Mouse (Mus musculus) CH12.LX (cell line): ENCODE data around the gene Clptm1. TPM values are rescaled to one million over a fixed set of nuclear protein-coding genes. Genes with fewer than 3 reads are reported as not detected.

Experiments used
- DNase-seq: peaks from one replicate; pipeline ENCODE4 v3.0.0-alpha.2; 2013; ENCODE audit errors: extremely low read depth
- H3K27ac ChIP-seq: 2 replicates; pipeline ENCODE4 v1.5.1; 2012; ENCODE audit warnings: low read depth, mild to moderate bottlenecking, control low read depth, moderate library complexity; ENCODE audit not compliant: insufficient read depth
- H3K27me3 ChIP-seq: replicated peaks from 2 replicates; pipeline ENCODE3; 2012; ENCODE audit warnings: inconsistent platforms
- H3K36me3 ChIP-seq, 2 experiments: replicated peaks in 1 of 2; 2 replicates each; pipeline versions ENCODE3 to v1.6.1; 2012; ENCODE audit warnings: inconsistent platforms in 1 of 2, low read length in 1 of 2, mild to moderate bottlenecking in 1 of 2, mixed read lengths in 1 of 2, moderate library complexity in 1 of 2; ENCODE audit not compliant: control insufficient read depth in 1 of 2, insufficient read depth in 1 of 2
- H3K4me1 ChIP-seq, 2 experiments: 2 replicates each; pipeline ENCODE4 v1.6.1; 2012; ENCODE audit warnings: inconsistent platforms in 1 of 2, moderate library complexity in 1 of 2; ENCODE audit not compliant: insufficient read depth in 2 of 2, control insufficient read depth in 1 of 2
- H3K4me2 ChIP-seq: 2 replicates; pipeline ENCODE4 v1.6.1; 2012; ENCODE audit warnings: low read depth, mild to moderate bottlenecking, control low read depth; ENCODE audit not compliant: poor library complexity, insufficient read depth, severe bottlenecking
- H3K4me3 ChIP-seq, 3 experiments: fragments of 150-350 bp in 1 of 3; sonication (generic) in 1 of 3; replicated peaks in 1 of 3; 2 replicates each; pipeline versions ENCODE3 to v1.5.1; 2011 to 2012; ENCODE audit warnings: low read depth in 2 of 3, low read length in 2 of 3, mild to moderate bottlenecking in 2 of 3, moderate library complexity in 2 of 3, control low read depth in 1 of 3, improper control_type of control experiment in 1 of 3, inconsistent platforms in 1 of 3, mixed read lengths in 1 of 3; ENCODE audit not compliant: poor library complexity in 1 of 3
- H3K79me2 ChIP-seq: replicated peaks from 2 replicates; pipeline ENCODE4 v1.6.1; 2012; ENCODE audit warnings: mild to moderate bottlenecking, moderate library complexity; ENCODE audit not compliant: control insufficient read depth, poor library complexity, insufficient read depth, severe bottlenecking; ENCODE audit errors: extremely low read depth
- H3K9ac ChIP-seq: 2 replicates; pipeline ENCODE4 v1.6.1; 2012; ENCODE audit warnings: low read depth, mild to moderate bottlenecking, control low read depth, moderate library complexity; ENCODE audit not compliant: insufficient read depth
- H3K9me3 ChIP-seq: replicated peaks from 2 replicates; pipeline ENCODE3; 2012; ENCODE audit warnings: low read length, inconsistent platforms, mixed read lengths
- BHLHE40 ChIP-seq: IDR thresholded peaks from 2 replicates; pipeline ENCODE4 v1.6.1; 2011; ENCODE audit warnings: mild to moderate bottlenecking, low read depth, low read length, improper control_type of control experiment
- CHD2 ChIP-seq: IDR thresholded peaks from 2 replicates; pipeline ENCODE4 v1.6.1; 2011; ENCODE audit warnings: low read length, improper control_type of control experiment
- CTCF ChIP-seq, 2 experiments: IDR thresholded peaks in 1 of 2; conservative IDR thresholded peaks in 1 of 2; 2 replicates each; pipeline ENCODE4 v1.5.1; 2011 to 2012; ENCODE audit warnings: low read depth in 2 of 2, low read length in 2 of 2, improper control_type of control experiment in 1 of 2, inconsistent platforms in 1 of 2, mild to moderate bottlenecking in 1 of 2, moderate library complexity in 1 of 2
- ELF1 ChIP-seq: IDR thresholded peaks from 2 replicates; pipeline ENCODE4 v1.6.1; 2014; ENCODE audit warnings: low read depth, mild to moderate bottlenecking, inconsistent platforms, low read length, improper control_type of control experiment
- EP300 ChIP-seq: IDR thresholded peaks from 2 replicates; pipeline ENCODE4 v1.6.1; 2011; ENCODE audit warnings: low read length, improper control_type of control experiment
- JUN ChIP-seq: IDR thresholded peaks from 2 replicates; pipeline ENCODE4 v1.6.1; 2011; ENCODE audit warnings: low read depth, mild to moderate bottlenecking, low read length, improper control_type of control experiment, moderate library complexity; ENCODE audit not compliant: insufficient read depth
- MAFK ChIP-seq: IDR thresholded peaks from 2 replicates; pipeline ENCODE4 v1.6.1; 2011; ENCODE audit warnings: low read length, improper control_type of control experiment; ENCODE audit not compliant: insufficient replicate concordance
- MAX ChIP-seq: IDR thresholded peaks from 2 replicates; pipeline ENCODE4 v1.6.1; 2011; ENCODE audit warnings: low read length, improper control_type of control experiment
- MEF2A ChIP-seq: IDR thresholded peaks from 2 replicates; pipeline ENCODE4 v1.6.1; 2014; ENCODE audit warnings: low read depth, mild to moderate bottlenecking, inconsistent platforms, low read length, improper control_type of control experiment, borderline replicate concordance
- MXI1 ChIP-seq: IDR thresholded peaks from 2 replicates; pipeline ENCODE4 v1.6.1; 2011; ENCODE audit warnings: mild to moderate bottlenecking, low read depth, low read length, improper control_type of control experiment
- MYC ChIP-seq: IDR thresholded peaks from 2 replicates; pipeline ENCODE4 v1.6.1; 2011; ENCODE audit warnings: low read depth, mild to moderate bottlenecking, improper control_type of control experiment, low read length
- PAX5 ChIP-seq: IDR thresholded peaks from 2 replicates; pipeline ENCODE4 v1.6.1; 2012; ENCODE audit warnings: low read length, inconsistent platforms, mixed read lengths
- RAD21 ChIP-seq: IDR thresholded peaks from 2 replicates; pipeline ENCODE4 v1.6.1; 2011; ENCODE audit warnings: low read depth, mild to moderate bottlenecking, low read length, improper control_type of control experiment, moderate library complexity
- RCOR1 ChIP-seq: conservative IDR thresholded peaks from 2 replicates; pipeline ENCODE4 v1.6.1; 2012; ENCODE audit warnings: low read depth, mild to moderate bottlenecking, inconsistent platforms, low read length, improper control_type of control experiment
- SIN3A ChIP-seq: IDR thresholded peaks from 2 replicates; pipeline ENCODE4 v1.6.1; 2012; ENCODE audit warnings: low read length, improper control_type of control experiment, inconsistent platforms
- SMC3 ChIP-seq: IDR thresholded peaks from 2 replicates; pipeline ENCODE4 v1.6.1; 2011; ENCODE audit warnings: low read depth, low read length, improper control_type of control experiment
- UBTF ChIP-seq: IDR thresholded peaks from 2 replicates; pipeline ENCODE4 v1.6.1; 2012; ENCODE audit warnings: low read depth, mild to moderate bottlenecking, inconsistent platforms, low read length, improper control_type of control experiment, moderate library complexity
- USF2 ChIP-seq: conservative IDR thresholded peaks from 2 replicates; pipeline ENCODE4 v1.6.1; 2011; ENCODE audit warnings: low read depth, low read length, improper control_type of control experiment
- ZKSCAN1 ChIP-seq: IDR thresholded peaks from 2 replicates; pipeline ENCODE4 v1.6.1; 2012; ENCODE audit warnings: low read depth, inconsistent platforms, low read length, improper control_type of control experiment, borderline replicate concordance
- ZMIZ1 ChIP-seq: IDR thresholded peaks from 2 replicates; pipeline ENCODE4 v1.6.1; 2012; ENCODE audit warnings: low read depth, mild to moderate bottlenecking, inconsistent platforms, low read length, improper control_type of control experiment
- ZNF384 ChIP-seq: IDR thresholded peaks from 2 replicates; pipeline ENCODE4 v1.6.1; 2012; ENCODE audit warnings: low read depth, low read length, improper control_type of control experiment, inconsistent platforms
- dilution Hi-C: fragments of 300-500 bp; cut with MboI; formaldehyde crosslinking; loops from 2 replicates; pipeline ENCODE4 v1.14.3; 2020; ENCODE audit warnings: low sequenced_read_pairs; ENCODE audit not compliant: extremely low pct_unique_long_range_greater_than_20kb, extremely low pct_ligation_motif_present
- in situ Hi-C: fragments of 300-500 bp; cut with MboI; formaldehyde crosslinking; loops from 3 replicates; pipeline ENCODE4 v1.14.3; 2019; ENCODE audit warnings: low sequenced_read_pairs, low pct_ligation_motif_present, low pct_unique_long_range_greater_than_20kb, mixed read lengths
- polyA plus RNA-seq: library from polyadenylated mRNA; unstranded; fragments of >175 nt; gene quantifications from 2 replicates; pipeline ENCODE4 v1.2.1, GENCODE M21; 2012; ENCODE audit warnings: low read depth; ENCODE audit not compliant: insufficient read length
- total RNA-seq, 2 experiments: library from RNA; depleted of rRNA; stranded (reverse); fragments of 300-350 nt in 1 of 2; fragments of >200 nt in 1 of 2; gene quantifications; 2 replicates each; pipeline ENCODE4 v1.2.3; 2012 to 2014

Clptm1 gene
- total and polyA plus RNA-seq, 3 experiments: 33.8 to 70.9 (median 43.6) TPM

DNA sequence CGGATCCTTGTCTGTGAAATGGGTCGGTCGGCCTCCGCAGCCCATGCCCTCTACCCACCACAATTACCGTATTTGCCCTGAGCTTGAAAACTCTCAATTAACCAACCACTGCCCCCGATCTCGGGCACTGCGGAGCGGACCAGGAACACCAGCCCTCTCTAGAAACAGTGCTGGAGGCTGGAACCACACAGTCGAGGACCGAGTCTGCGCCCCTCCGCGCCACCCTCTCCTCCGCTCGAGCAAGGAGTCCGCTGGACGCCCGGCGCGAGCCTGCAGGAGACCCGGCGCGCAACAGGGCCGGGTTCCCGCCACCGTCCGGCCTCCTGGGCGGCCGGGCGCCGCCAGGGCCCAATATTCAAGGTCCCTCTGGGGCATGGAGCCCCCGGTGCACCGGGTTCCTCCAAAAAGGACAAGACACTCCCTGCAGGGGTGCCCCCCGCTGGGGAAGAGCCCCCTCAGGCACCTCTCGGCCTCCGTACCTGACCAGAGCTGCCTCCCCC, 328 bp downstream of the Clptm1 start (continued):
- TF ChIP-seq USF2: no peak
- TF ChIP-seq PAX5: no peak
- TF ChIP-seq RCOR1: no peak
- no peak for TF ChIP-seq BHLHE40
- no peak for TF ChIP-seq CTCF (conservative IDR thresholded peaks at IDR 0.05 in 1 of 2, IDR thresholded peaks at IDR 0.05 in 1 of 2; ENCODE audit: low read depth in 2 of 2, low read length in 2 of 2)
- TF ChIP-seq MAX: no peak
- no peak for TF ChIP-seq SMC3
- no peak for TF ChIP-seq RAD21

GRCm38 (mm10) chr7:19663940-19664339, 893 bp downstream of the Clptm1 start:
- TF ChIP-seq ZMIZ1 (no peak), ZKSCAN1 (no peak), SMC3 (no peak), EP300 (no peak), SIN3A (no peak), CHD2 (no peak), CTCF (conservative IDR thresholded peaks at IDR 0.05 in 1 of 2, IDR thresholded peaks at IDR 0.05 in 1 of 2; ENCODE audit: low read depth in 2 of 2, low read length in 2 of 2) (no peak), RCOR1 (no peak), MAFK (no peak), ZNF384 (no peak), USF2 (no peak), UBTF (no peak), ELF1 (no peak), JUN (no peak), BHLHE40 (no peak), MYC (no peak), MXI1 (no peak), MEF2A (no peak), PAX5 (no peak)
- Histone ChIP-seq H3K4me3 (peak overlapping the region; percentile 80 to 94 (median 81)), H3K4me1 (peaks cover 14 to 46% of the 10 kb centered on the region in 2 experiments; a peak in 3 of 4 replicates), H3K27me3 (no peaks in the 10 kb centered on the region), H3K4me2 (peak overlapping the region; percentile 62), H3K27ac (no peak overlapping the region), H3K9ac (peak overlapping the region; percentile 96), H3K79me2 (peaks cover 53% of the 10 kb centered on the region), H3K9me3 (no peaks in the 10 kb centered on the region), H3K36me3 (peaks cover 20 to 38% of the 10 kb centered on the region in 2 experiments)
- dilution Hi-C loops: no loop called here
- in situ Hi-C loops: no loop called here
- DNase-seq: no peak
